Mouse (Mus musculus) embryonic facial prominence, embryonic 10.5 days (tissue): ENCODE data around the gene Ifit1bl2. TPM values are rescaled to one million over a fixed set of nuclear protein-coding genes. Genes with fewer than 3 reads are reported as not detected.

ENCODE experiments used
- DNase-seq: peaks from one replicate; pipeline ENCODE4 v3.0.0-alpha.2; 2017; ENCODE audit warnings: low spot score
- H3K27ac ChIP-seq: fragments of 300-500 bp; sonication (generic); replicated peaks from 2 replicates; pipeline ENCODE4 v1.5.1; 2016; ENCODE audit warnings: mild to moderate bottlenecking
- H3K27me3 ChIP-seq: fragments of 300-500 bp; sonication (generic); replicated peaks from 2 replicates; pipeline ENCODE4 v1.6.1; 2016; ENCODE audit warnings: low read depth, mild to moderate bottlenecking; ENCODE audit not compliant: poor library complexity, severe bottlenecking
- H3K36me3 ChIP-seq: fragments of 300-500 bp; sonication (generic); replicated peaks from 2 replicates; pipeline ENCODE4 v1.6.1; 2016; ENCODE audit warnings: mild to moderate bottlenecking, moderate library complexity
- H3K4me1 ChIP-seq: fragments of 300-500 bp; sonication (generic); 2 replicates; pipeline ENCODE4 v1.6.1; 2016
- H3K4me3 ChIP-seq: fragments of 300-500 bp; sonication (generic); 2 replicates; pipeline ENCODE4 v1.5.1; 2016; ENCODE audit warnings: mild to moderate bottlenecking, moderate library complexity
- H3K9me3 ChIP-seq: fragments of 300-500 bp; sonication (generic); 2 replicates; pipeline ENCODE4 v1.6.1; 2016; ENCODE audit warnings: mild to moderate bottlenecking
- WGBS: fragments of 180-500 bp; shearing (Covaris S2); methylation state at CpG from one replicate; pipeline ENCODE4 v1.1.7; 2016; 5-methylcytosine and 5-hydroxymethylcytosine counted together
- polyA plus RNA-seq: library from polyadenylated mRNA; unstranded; fragments of >200 nt; fragmentation: Nextera tagmentation; extraction: Ambion mirVana; gene quantifications from 2 replicates; pipeline ENCODE4 v1.2.1, GENCODE M21; 2016

Ifit1bl2 gene
- polyA plus RNA-seq, 1 experiment from 2014 or later, result 0.05 TPM

GRCm38 (mm10) chr19:34573650-34574049, 66.9 kb downstream of the Ifit1bl2 start:
- DNase-seq, result no peak
- Histone ChIP-seq H3K27me3 (no peaks in the 10 kb centered on the region), H3K4me3 (no peak overlapping the region), H3K4me1 (peaks cover 20% of the 10 kb centered on the region), H3K36me3 (no peaks in the 10 kb centered on the region), H3K27ac (no peak overlapping the region), H3K9me3 (no peaks in the 10 kb centered on the region)
- 95% methylated on average over 5 of the region's 5 CpGs for WGBS

GRCm38 (mm10) chr19:34571080-34571479, 69.5 kb downstream of the Ifit1bl2 start:
- H3K27ac ChIP-seq, result no peak overlapping the region
- WGBS, result 84% methylated on average over 1 of the region's 1 CpGs

GRCm38 (mm10) chr19:34569896-34570476, 70.6 kb downstream of the Ifit1bl2 start:
- DNase-seq, result no peak
- no peak overlapping the region for H3K4me3 ChIP-seq

More at GRCm38 (mm10) chr19:34571080-34571479, 69.5 kb downstream of the Ifit1bl2 start:
- Histone ChIP-seq H3K9me3 (no peaks in the 10 kb centered on the region), H3K4me1 (peaks cover 20% of the 10 kb centered on the region), H3K27me3 (no peaks in the 10 kb centered on the region), H3K36me3 (no peaks in the 10 kb centered on the region), H3K4me3 (no peak overlapping the region)
- DNase-seq, result no peak

GRCm38 (mm10) chr19:34568988-34569895, 71.3 kb downstream of the Ifit1bl2 start:
- DNase-seq, result no peak
- whole genome bisulfite sequencing, result 63% methylated on average over 7 of the region's 7 CpGs

More at GRCm38 (mm10) chr19:34569896-34570476, 70.6 kb downstream of the Ifit1bl2 start:
- Histone ChIP-seq H3K27me3 (no peaks in the 10 kb centered on the region), H3K4me1 (peaks cover 20% of the 10 kb centered on the region), H3K9me3 (no peaks in the 10 kb centered on the region), H3K36me3 (no peaks in the 10 kb centered on the region), H3K27ac (no peak overlapping the region)
- WGBS, result 77% methylated on average over 4 of the region's 4 CpGs

More at GRCm38 (mm10) chr19:34568988-34569895, 71.3 kb downstream of the Ifit1bl2 start:
- Histone ChIP-seq H3K27ac (no peak overlapping the region), H3K27me3 (no peaks in the 10 kb centered on the region), H3K4me3 (no peak overlapping the region), H3K9me3 (no peaks in the 10 kb centered on the region), H3K36me3 (no peaks in the 10 kb centered on the region), H3K4me1 (peaks cover 20% of the 10 kb centered on the region)

Other genes with a start within 250 kb of the Ifit1bl2 start
- 0.25 and 0.72 TPM in 2 replicates for gene Ch25h, start 165.6 kb downstream of the Ifit1bl2 start, polyA plus RNA-seq
- gene Lipa, start 113.3 kb downstream of the Ifit1bl2 start, polyA plus RNA-seq, result 22.6 and 25.5 TPM in 2 replicates
- gene Ifit2, start 90.0 kb downstream of the Ifit1bl2 start, polyA plus RNA-seq, result 7.0 and 8.0 TPM in 2 replicates
- gene Ifit3, start 57.2 kb downstream of the Ifit1bl2 start, polyA plus RNA-seq, result 0.14 and 0.46 TPM in 2 replicates
- 0.11 and 0.12 TPM in 2 replicates for gene Ifit1bl1, start 38.8 kb downstream of the Ifit1bl2 start, polyA plus RNA-seq
- gene Ifit3b, start 32.8 kb downstream of the Ifit1bl2 start, polyA plus RNA-seq, result not detected in 2 replicates
- 0.16 and 0.26 TPM in 2 replicates for gene Ifit1, start 128 bp upstream of the Ifit1bl2 start, polyA plus RNA-seq
- gene Slc16a12, start 106.5 kb upstream of the Ifit1bl2 start, polyA plus RNA-seq, result 0.49 and 0.75 TPM in 2 replicates
- 6.3 and 7.5 TPM in 2 replicates for gene Pank1, start 238.7 kb upstream of the Ifit1bl2 start, polyA plus RNA-seq